Mouse (Mus musculus) NIH3T3 (cell line): Measurements from ENCODE around the gene Fzd4.

ENCODE experiments used
- DNase-seq: peaks from one replicate; pipeline ENCODE4 v3.0.0-alpha.2; 2012; ENCODE audit warnings: low read depth

Fzd4 gene

GRCm38 (mm10) chr7:89401136-89401858 is 2.9 kb upstream of the Fzd4 start:
- no peak for DNase-seq

DNA sequence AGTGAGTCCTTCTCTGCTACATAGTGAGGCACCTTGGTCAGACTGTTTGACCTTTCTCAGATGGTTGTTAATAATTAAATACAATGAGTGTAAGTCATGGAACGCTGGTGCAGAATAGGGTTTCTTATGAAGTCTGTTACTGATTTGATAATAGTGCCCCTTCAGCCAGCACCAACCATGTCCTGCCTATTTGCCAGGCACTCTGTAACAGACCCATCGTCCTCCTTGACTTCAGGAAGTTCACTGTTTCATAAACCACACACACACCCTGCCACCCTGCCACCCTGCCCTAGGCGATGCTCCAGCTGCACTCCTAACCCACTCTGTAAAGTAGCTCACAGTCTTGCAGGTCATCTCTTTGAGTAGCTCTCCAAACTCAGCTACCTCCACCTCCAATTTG is 2.2 kb upstream of the Fzd4 start:
- DNase-seq: no peak

- DNase-seq: peak; percentile 27
Observed at GRCm38 (mm10) chr7:89403053-89403972, 842 bp upstream of the Fzd4 start.

DNA sequence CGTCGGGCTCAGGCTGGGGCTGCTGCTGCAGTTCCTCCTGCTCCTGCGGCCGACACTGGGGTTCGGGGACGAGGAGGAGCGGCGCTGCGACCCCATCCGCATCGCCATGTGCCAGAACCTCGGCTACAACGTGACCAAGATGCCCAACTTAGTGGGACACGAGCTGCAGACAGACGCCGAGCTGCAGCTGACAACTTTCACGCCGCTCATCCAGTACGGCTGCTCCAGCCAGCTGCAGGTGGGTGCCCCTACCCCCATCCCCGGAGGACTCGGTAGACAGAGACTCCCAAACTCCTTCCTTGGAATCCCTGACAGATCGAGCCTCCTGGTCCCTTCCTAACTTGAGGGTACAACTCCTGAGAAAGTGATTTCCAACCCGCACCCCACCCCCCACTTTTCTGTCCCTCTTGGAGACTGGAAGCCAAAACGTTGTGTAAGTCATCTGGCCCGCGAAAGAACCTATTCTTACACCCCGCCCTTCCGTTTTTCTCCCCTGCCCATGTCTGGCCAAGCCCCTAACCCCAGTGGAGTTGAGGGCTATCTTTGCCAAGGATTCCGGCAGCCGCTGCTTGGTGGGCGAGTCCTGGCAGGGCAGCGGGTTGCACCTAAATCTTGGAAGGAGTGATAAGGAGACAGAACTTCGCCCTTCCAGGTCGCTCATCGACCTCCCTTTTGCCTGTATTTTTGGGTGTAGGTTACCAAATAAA is 732 bp downstream of the Fzd4 start:
- peak; percentile 21 for DNase-seq

GRCm38 (mm10) chr7:89406011-89406410 is 1.9 kb downstream of the Fzd4 start:
- peak; percentile 66 for DNase-seq

DNA sequence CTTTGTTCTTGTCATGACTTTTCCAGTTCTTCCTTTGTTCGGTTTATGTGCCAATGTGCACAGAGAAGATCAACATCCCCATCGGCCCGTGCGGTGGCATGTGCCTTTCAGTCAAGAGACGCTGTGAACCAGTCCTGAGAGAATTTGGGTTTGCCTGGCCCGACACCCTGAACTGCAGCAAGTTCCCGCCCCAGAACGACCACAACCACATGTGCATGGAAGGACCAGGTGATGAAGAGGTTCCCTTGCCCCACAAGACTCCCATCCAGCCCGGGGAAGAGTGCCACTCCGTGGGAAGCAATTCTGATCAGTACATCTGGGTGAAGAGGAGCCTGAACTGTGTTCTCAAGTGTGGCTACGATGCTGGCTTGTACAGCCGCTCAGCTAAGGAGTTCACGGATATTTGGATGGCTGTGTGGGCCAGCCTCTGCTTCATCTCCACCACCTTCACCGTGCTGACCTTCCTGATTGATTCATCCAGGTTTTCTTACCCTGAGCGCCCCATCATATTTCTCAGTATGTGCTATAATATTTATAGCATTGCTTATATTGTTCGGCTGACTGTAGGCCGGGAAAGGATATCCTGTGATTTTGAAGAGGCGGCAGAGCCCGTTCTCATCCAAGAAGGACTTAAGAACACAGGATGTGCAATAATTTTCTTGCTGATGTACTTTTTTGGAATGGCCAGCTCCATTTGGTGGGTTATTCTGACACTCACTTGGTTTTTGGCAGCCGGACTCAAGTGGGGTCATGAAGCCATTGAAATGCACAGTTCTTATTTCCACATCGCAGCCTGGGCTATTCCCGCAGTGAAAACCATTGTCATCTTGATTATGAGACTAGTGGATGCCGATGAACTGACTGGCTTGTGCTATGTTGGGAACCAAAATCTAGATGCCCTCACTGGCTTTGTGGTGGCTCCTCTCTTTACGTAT is 3.1 kb downstream of the Fzd4 start:
- no peak for DNase-seq

DNA sequence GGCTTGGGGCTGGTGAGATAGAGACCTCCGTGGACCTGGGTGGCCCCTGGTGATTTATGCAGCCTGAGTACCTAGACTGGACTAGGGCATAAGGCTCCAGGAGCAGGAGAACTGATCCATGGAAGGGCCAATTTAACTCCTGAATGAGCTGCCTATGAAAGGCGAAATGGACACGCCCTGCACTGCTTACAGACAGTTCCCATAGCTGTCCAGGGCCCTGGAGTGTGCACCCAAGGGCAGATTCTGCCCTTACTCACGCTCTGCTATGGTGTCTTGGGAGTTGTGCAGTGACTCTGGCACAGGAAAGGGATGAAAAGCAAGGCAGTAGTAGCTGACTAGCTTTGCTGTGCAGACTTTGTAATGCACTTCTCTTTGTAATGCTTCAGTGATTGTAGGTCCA is 6.1 kb downstream of the Fzd4 start:
- no peak for DNase-seq

DNA sequence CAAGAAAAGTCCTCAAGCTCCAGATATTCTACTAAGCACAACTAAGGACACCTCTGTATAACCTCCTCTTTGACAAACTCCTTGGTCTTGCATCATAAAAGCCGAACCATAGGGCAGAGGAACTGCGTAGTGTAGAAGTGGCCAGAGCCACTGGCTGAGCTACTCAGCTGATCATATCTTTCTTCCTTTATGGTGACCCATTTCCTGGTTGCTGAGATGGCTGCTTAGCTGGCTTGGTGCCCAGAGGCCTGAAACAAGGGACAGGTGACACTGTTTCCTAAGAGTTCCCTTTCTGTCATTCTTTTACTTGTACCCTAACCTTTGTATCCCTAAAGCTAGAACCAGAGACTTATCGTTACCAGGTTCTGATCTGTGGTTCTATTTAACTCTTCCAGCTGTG is 7.2 kb downstream of the Fzd4 start:
- no peak for DNase-seq

DNA sequence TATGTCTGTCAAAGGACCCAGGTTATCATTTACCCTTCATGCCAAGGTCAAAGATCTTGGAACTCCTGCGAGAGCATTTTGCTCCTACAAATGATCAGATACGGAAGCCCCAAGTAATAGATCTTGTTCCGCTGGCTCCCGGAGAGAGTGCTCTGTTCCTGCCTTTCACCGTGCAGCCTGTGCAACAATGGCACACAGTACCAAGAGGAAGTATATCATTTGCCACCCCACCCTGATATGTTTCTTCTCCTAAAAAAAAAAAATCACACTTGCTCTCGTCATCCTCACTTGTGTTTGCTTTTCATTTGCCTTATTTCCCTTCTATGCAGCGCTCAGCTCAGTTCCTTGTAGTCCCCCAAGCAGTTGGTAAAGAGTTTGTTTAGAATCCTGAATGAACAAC is 7.9 kb downstream of the Fzd4 start:
- no peak for DNase-seq

DNA sequence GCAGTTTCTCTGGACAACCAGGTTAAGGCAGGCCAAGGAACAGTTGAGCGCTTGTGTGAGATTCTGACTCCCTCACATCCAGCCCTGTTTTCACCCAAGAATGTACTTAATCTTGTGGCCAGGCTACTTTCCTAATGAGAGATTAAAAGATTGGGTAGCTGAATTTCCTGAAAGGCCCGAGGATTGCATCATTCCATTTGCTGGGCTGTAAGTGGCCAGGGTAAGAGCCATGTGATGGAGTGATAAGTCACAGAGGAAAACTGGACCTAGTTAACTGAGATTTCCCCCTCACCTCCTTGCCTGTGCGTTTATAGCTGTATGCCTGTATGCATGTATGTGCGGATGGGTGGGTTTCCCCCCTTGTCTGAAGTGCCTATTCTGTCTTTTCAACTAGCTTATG is 11.9 kb downstream of the Fzd4 start:
- peak; percentile 51 for DNase-seq

DNA sequence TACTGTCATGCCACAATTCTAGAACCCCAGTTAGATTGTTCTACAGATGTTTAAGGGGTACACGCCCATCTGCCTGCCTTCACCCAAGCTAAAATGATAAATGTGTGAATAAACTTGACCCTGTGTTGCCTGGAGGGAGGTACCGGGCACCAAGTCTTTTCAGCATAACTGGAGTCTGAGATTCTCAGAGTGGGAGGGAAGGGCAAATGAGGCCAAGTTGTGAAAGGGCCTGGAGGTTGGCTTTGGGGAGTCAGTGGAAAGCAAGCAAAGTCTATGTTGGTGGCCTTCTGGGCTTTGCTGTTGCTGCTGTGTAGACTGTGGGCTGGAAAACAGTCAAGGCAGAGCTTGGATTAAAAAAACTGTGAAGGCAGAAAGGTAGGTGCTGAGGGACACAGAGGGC is 13.6 kb downstream of the Fzd4 start:
- DNase-seq: no peak

GRCm38 (mm10) chr7:89418127-89418653 is 14.0 kb downstream of the Fzd4 start:
- no peak for DNase-seq

- DNase-seq: peak; percentile 64
Observed at GRCm38 (mm10) chr7:89418917-89419679, 14.9 kb downstream of the Fzd4 start.

DNA sequence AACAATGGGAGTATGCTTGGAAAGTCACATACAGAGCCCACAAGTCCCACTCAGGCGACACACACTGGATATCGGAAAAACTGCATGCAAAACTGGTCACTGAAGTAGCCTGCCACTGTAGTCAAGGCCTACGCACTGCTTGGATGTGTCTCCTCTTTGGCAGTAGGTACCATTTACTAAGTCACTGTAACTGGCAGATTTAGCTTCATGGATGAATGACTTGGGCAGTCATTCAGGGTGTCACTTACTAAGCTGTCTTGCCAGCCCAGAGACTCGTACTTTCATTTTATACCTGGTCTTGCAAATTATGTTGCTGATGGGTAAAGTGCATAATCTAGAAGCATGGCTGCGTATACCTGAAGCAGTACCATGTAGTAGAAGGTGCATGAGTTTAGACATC is 17.1 kb downstream of the Fzd4 start:
- no peak for DNase-seq

DNA sequence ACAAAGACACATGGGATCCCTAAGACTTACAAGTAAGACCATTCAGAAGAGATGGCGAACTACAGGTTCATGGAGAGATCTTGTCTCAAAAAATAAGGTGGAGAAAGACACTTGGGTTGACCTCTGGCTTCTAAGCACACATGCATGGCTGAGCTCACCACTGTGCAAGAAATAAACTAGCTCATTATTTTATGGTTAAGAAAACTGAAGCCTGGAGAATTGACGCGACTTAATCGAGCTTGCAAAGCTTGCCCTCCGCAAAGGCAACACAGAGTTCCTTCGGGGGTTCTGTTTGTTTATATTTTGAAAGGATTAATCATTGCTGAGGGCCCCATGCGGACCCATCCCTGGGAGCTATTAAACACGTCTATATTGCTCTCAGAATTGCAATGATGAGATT is 18.5 kb downstream of the Fzd4 start:
- no peak for DNase-seq

GRCm38 (mm10) chr7:89423194-89423593 is 19.0 kb downstream of the Fzd4 start:
- DNase-seq: no peak

- DNase-seq: no peak
Observed at GRCm38 (mm10) chr7:89423688-89424255, 19.6 kb downstream of the Fzd4 start.

DNA sequence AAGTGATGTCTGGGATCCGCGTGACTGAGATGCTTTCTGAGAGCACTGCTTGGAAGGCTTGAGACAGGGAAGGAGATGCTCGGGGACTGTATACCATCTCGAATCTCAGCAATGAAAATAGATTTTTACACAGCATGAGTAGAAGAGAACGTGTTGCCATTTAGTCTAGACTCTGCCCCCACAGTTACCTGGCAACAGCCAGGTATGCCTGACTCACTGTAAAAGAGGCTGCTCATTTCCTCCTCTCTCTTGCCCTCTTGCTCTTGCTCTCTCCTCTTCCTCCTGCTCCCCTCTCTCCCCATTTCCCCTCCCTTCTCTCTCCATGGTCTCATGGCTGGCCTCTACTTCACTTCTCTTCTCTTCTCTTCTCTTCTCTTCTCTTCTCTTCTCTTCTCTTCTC is 20.5 kb downstream of the Fzd4 start:
- DNase-seq: no peak

- peak; percentile 49 for DNase-seq
Observed at GRCm38 (mm10) chr7:89425803-89426725, 21.9 kb downstream of the Fzd4 start.
